In the genomic region with DNA sequence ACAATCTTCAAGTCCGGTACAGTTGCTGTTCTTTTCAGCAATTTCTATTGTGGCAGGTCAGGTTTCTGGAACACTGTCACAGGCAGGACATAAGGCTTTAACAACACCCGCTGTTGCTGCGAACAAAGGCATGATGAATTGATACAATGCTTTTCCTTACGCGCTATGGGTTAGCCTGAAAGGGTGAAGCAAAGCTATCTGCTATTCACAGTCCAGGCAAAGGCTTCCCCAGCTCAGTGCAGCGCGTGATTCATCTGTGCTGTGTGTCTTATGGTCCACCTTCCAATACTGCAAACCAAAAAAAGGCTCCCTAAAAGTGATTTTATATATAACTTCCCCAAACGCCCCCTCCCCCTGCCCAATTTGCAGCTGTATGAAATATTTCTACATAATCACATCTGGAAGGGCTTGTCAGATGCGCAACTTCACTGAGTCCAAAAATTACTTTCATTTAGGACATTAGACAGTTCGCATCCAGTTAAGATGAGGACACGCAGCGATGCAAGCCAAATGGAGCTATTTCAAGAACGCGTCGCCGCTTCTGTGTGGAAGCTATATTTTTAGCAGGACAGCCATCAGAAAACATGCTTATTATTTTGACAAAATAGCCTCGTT, we compare ENCODE assay signal across 9 mouse cellular contexts.
DNase-seq lines count a peak whose midpoint lies in the region; ATAC-seq and TF ChIP-seq lines count a peak whose summit lies in the region.
"Had no signal": no experiment of that assay in that cellular context is flagged by ENCODE, and none has a peak within 500 bp of the region (broad histone marks: within the 10 kb centered on the region; RNA-seq: fewer than 3 reads in every experiment).

No protein-coding gene starts in this region.

- TF ChIP-seq CTCF in kidney, postnatal 0 days (IDR thresholded peaks at IDR 0.05; ENCODE audit: low read depth), result no peak
- TF ChIP-seq CTCF in hindbrain, postnatal 0 days (IDR thresholded peaks at IDR 0.05; ENCODE audit: low read depth), result no peak

- no peaks in the 10 kb centered on the region for H3K27me3 ChIP-seq in kidney, postnatal 0 days (ENCODE audit: insufficient read depth, low read length)
- no peaks in the 10 kb centered on the region for H3K27me3 ChIP-seq in hindbrain, postnatal 0 days (ENCODE audit: insufficient read depth, low read length)
- no peaks in the 10 kb centered on the region for H3K27me3 ChIP-seq in limb, embryonic 10.5 days (ENCODE audit: low read depth, poor library complexity, severe bottlenecking)
- H3K27me3 ChIP-seq: Patski had no signal

- peak; percentile 52 for DNase-seq in kidney, postnatal 0 days (ENCODE audit: low spot score)
- no peak for DNase-seq in kidney, adult 8-10 months
- peak; percentile 13 to 21 for DNase-seq in frontal cortex, adult 2 months (ENCODE audit: extremely low spot score in 1 of 2, low spot score in 1 of 2)
- peak; percentile 24 for DNase-seq in hindbrain, postnatal 0 days (ENCODE audit: low spot score)
- peak; percentile 37 for DNase-seq in retina, postnatal 1 day
- no peak for DNase-seq in limb, embryonic 10.5 days (ENCODE audit: low spot score)
- DNase-seq in yolk sac, embryonic 10.5 days (ENCODE audit: low spot score), result no peak
- DNase-seq: cerebellum, adult 11-12 months had no signal

- H3K4me1 ChIP-seq in kidney, postnatal 0 days (replicated peaks; ENCODE audit: insufficient read depth, low read length), result no peaks in the 10 kb centered on the region
- H3K4me1 ChIP-seq in hindbrain, postnatal 0 days (ENCODE audit: insufficient read depth, low read length), result no peaks in the 10 kb centered on the region
- H3K4me1 ChIP-seq in limb, embryonic 10.5 days, result peaks cover 27% of the 10 kb centered on the region

- H3K9ac ChIP-seq in kidney, postnatal 0 days (ENCODE audit: low read depth, low read length), result no peak overlapping the region
- no peak overlapping the region for H3K9ac ChIP-seq in hindbrain, postnatal 0 days (replicated peaks; ENCODE audit: low read length)

- WGBS in kidney, postnatal 0 days, result 71% methylated on average over 17 of the region's 17 CpGs
- WGBS in hindbrain, postnatal 0 days, result 52% methylated on average over 17 of the region's 17 CpGs
- 89% methylated on average over 17 of the region's 17 CpGs for WGBS in limb, embryonic 10.5 days

- H3K9me3 ChIP-seq in kidney, postnatal 0 days (replicated peaks; ENCODE audit: low read length), result no peaks in the 10 kb centered on the region
- no peaks in the 10 kb centered on the region for H3K9me3 ChIP-seq in hindbrain, postnatal 0 days (ENCODE audit: low read length)
- H3K9me3 ChIP-seq in limb, embryonic 10.5 days (replicated peaks), result no peaks in the 10 kb centered on the region

- peak overlapping the region; percentile 37 for H3K4me2 ChIP-seq in kidney, postnatal 0 days (ENCODE audit: low read length)
- peak overlapping the region; percentile 1; the same call in 1 of the 2 replicates for H3K4me2 ChIP-seq in hindbrain, postnatal 0 days (ENCODE audit: low read depth, low read length)

- no peak for ATAC-seq in kidney, postnatal 0 days (replicated peaks; ENCODE audit: low FRiP score, low read depth)
- ATAC-seq in hindbrain, postnatal 0 days, result no peak
- ATAC-seq: Patski had no signal

- H3K27ac ChIP-seq in kidney, postnatal 0 days, result no peak overlapping the region
- H3K27ac ChIP-seq in hindbrain, postnatal 0 days, result no peak overlapping the region
- H3K27ac ChIP-seq in limb, embryonic 10.5 days, result no peak overlapping the region

- no peaks in the 10 kb centered on the region for H3K36me3 ChIP-seq in kidney, postnatal 0 days (ENCODE audit: insufficient read depth, low read length)
- H3K36me3 ChIP-seq in hindbrain, postnatal 0 days (ENCODE audit: insufficient read depth, low read length), result no peaks in the 10 kb centered on the region
- H3K36me3 ChIP-seq in limb, embryonic 10.5 days, result no peaks in the 10 kb centered on the region

- H3K4me3 ChIP-seq in kidney, postnatal 0 days (replicated peaks; ENCODE audit: low read depth, low read length), result no peak overlapping the region
- no peak overlapping the region for H3K4me3 ChIP-seq in hindbrain, postnatal 0 days (ENCODE audit: low read length)
- H3K4me3 ChIP-seq in limb, embryonic 10.5 days, result no peak overlapping the region

Comparison
In these comparisons a context has a peak if more than half of its experiments do, and no peak if none do; other contexts are left out.
1. DNase-seq: peak in kidney, postnatal 0 days (single experiment), frontal cortex, adult 2 months (2 of 2), hindbrain, postnatal 0 days (single experiment) and retina, postnatal 1 day (single experiment); none in kidney, adult 8-10 months (0 of 2), limb, embryonic 10.5 days (single experiment) and yolk sac, embryonic 10.5 days (single experiment).